Mouse (Mus musculus) lung, adult 18-20 months (tissue): ENCODE measurements around the gene Siah3.
"Not testable (repeated sequence)": the region's sequence is repeated elsewhere in the genome, so short reads cannot be mapped to it uniquely, and the experiment has no call there.

Experiments used
- DNase-seq, 2 experiments: peaks; one replicate each; pipeline ENCODE4 v3.0.0; 2022; ENCODE audit warnings: mixed read lengths in 2 of 2

The Siah3 gene

GRCm38 (mm10) chr14:75455743-75456421, at the start of gene Siah3:
Siah3 (plus strand) TSS chr14:75455982.
- DNase-seq: no peak

GRCm38 (mm10) chr14:75409772-75410171, 46.0 kb upstream of the Siah3 start:
- no peak for DNase-seq

- DNase-seq: no peak
Observed at GRCm38 (mm10) chr14:75410392-75410791, 45.4 kb upstream of the Siah3 start.

GRCm38 (mm10) chr14:75418721-75419120, 37.1 kb upstream of the Siah3 start:
- DNase-seq: no peak

- no peak for DNase-seq
Observed at GRCm38 (mm10) chr14:75419876-75420275, 35.9 kb upstream of the Siah3 start.

GRCm38 (mm10) chr14:75420811-75421210, 35.0 kb upstream of the Siah3 start:
- no peak for DNase-seq

- DNase-seq: no peak
Observed at GRCm38 (mm10) chr14:75431173-75431786, 24.5 kb upstream of the Siah3 start.

- no peak for DNase-seq
Observed at GRCm38 (mm10) chr14:75432850-75433249, 22.9 kb upstream of the Siah3 start.

GRCm38 (mm10) chr14:75434576-75434975, 21.2 kb upstream of the Siah3 start:
- DNase-seq: no peak

- DNase-seq: no peak
Observed at GRCm38 (mm10) chr14:75444486-75445105, 11.2 kb upstream of the Siah3 start.

GRCm38 (mm10) chr14:75445281-75445947, 10.4 kb upstream of the Siah3 start:
- peak; percentile 72 to 74 for DNase-seq

- DNase-seq: no peak
Observed at GRCm38 (mm10) chr14:75445948-75446281, 9.9 kb upstream of the Siah3 start.

GRCm38 (mm10) chr14:75446314-75446713, 9.5 kb upstream of the Siah3 start:
- DNase-seq: not testable (repeated sequence)

- no peak for DNase-seq
Observed at GRCm38 (mm10) chr14:75453906-75454305, 1.9 kb upstream of the Siah3 start.

GRCm38 (mm10) chr14:75454716-75455115, 1.1 kb upstream of the Siah3 start:
- no peak for DNase-seq

GRCm38 (mm10) chr14:75455361-75455742, 430 bp upstream of the Siah3 start:
- no peak for DNase-seq

GRCm38 (mm10) chr14:75456489-75457220, 873 bp downstream of the Siah3 start:
- DNase-seq: no peak

- DNase-seq: no peak
Observed at GRCm38 (mm10) chr14:75457221-75457600, 1.4 kb downstream of the Siah3 start.

- no peak for DNase-seq
Observed at GRCm38 (mm10) chr14:75459431-75459830, 3.6 kb downstream of the Siah3 start.

GRCm38 (mm10) chr14:75459991-75460390, 4.2 kb downstream of the Siah3 start:
- no peak for DNase-seq

- DNase-seq: no peak
Observed at GRCm38 (mm10) chr14:75460436-75460835, 4.7 kb downstream of the Siah3 start.

- DNase-seq: no peak
Observed at GRCm38 (mm10) chr14:75461770-75462169, 6.0 kb downstream of the Siah3 start.

GRCm38 (mm10) chr14:75463171-75463570, 7.4 kb downstream of the Siah3 start:
- DNase-seq: no peak
